Mouse (Mus musculus): ENCODE measurements around the gene Slc35g1.

Slc35g1 gene

DNA sequence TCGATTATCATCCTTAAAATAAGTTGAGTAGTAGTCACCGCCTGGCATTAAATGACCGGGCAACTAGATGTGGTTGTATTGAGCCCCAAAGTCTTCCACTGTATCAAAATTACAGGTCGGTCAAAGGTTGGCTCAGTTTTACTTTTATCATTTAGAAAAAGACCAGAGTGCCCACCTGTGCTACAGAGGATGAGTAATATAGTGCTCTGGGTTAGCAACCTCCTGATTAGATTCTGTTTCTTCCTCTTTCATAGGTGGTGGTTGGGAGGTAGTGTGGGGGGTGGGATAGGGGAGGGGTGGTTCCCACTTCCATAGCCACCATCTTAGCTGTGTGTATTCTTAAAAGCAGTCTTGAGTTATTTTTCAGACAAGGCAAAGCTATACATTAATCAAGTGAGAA lies 7.9 kb upstream of the Slc35g1 start:
- no peak for DNase-seq (ENCODE audit: low read depth, low spot score)

DNA sequence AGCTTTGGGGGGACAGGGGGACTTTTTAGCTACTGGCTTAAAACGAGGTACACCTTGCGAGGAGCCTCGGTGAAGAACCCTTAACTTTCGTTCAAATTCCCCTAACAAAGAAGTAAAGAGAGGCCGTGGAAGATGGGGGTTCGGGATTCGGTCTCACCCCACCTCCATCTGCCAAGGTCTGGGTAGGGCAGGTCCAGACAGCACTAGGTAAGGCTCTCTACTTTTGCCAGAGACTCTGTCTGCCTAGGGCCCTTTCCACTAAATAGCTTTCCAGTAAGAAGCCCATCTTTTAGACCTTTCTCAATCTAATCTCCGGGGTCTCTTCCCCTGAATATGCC lies 822 bp downstream of the Slc35g1 start:
- DNase-seq (ENCODE audit: low read depth, low spot score), result no peak

DNA sequence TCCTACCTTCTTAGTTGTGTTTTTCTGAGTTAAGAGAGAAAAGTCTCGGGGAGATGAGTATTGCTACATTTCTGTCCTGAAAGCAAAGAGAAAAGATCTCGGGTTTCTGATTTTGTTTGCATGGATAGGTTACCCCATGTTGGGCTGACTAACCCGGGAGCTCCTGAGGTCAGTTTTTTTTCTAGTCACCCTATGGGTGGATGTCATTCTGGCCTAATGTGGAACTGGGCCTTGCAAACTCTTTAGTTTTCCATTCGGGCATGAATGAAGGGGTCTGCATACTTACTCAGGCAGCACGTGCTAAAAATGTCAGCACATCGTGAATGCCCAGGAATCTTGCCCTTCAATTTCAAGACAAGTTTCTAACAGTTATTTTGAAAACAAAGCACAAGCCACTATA lies 1.2 kb downstream of the Slc35g1 start:
- DNase-seq (ENCODE audit: low read depth, low spot score), result no peak

DNA sequence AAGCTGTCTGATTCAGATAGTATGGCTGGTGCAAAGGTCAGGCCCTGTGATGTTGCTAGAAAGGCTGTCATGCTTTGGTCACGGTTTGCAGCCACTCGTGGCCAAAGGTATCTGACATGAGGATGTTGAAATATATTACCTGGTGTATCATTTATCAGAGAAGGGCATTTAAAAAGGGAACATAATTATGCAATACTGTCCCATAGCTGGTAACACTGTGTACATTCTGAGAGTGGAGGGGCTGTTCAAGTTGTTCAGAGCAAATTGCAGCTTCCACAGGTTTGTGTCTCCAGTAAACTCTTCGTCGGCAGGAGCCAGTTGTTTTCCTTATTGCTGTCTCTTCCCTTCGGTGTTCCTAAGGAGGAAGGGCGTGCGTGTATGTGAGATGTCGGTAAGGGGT lies 3.2 kb downstream of the Slc35g1 start:
- no peak for DNase-seq (ENCODE audit: low read depth, low spot score)

DNA sequence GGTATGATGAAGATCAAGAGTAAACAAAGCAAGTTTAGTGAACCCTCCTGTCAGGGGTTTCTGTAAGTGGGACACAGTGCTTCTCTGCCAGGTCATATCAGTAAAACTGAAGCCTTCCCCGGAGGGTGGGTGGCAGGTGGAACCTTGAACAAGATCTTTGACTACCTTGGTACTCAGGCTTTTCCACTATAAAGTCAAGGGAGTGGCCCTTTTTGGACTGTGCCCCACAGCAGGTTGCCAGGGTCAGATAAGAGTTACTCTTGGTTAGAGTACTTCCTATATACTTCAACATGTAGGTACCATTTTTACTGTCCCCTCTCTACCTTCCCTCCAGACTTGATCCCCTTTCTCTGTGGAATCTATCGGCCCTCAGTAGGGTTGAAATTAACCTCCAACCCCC lies 5.1 kb downstream of the Slc35g1 start:
- DNase-seq (ENCODE audit: low read depth, low spot score), result no peak

DNA sequence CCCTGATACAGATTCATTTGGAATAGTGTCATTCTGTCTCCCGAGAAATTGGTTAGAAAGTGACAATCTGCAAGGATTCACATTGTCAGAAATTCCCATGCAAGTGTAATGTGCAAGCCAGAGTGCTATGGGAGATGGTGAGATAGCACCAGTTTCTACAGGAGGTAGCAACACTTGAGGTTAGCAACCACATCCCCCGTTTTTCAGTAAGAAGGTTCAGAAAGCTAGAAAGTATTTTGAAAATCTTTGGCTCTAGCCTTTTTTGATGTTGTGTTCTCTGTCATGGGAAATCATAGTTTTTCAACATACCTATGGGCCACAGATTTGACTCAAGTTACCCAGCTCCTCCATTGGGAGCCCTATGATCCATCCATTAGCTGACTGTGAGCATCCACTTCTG lies 5.6 kb downstream of the Slc35g1 start:
- peak; percentile 6 for DNase-seq (ENCODE audit: low read depth, low spot score)

DNA sequence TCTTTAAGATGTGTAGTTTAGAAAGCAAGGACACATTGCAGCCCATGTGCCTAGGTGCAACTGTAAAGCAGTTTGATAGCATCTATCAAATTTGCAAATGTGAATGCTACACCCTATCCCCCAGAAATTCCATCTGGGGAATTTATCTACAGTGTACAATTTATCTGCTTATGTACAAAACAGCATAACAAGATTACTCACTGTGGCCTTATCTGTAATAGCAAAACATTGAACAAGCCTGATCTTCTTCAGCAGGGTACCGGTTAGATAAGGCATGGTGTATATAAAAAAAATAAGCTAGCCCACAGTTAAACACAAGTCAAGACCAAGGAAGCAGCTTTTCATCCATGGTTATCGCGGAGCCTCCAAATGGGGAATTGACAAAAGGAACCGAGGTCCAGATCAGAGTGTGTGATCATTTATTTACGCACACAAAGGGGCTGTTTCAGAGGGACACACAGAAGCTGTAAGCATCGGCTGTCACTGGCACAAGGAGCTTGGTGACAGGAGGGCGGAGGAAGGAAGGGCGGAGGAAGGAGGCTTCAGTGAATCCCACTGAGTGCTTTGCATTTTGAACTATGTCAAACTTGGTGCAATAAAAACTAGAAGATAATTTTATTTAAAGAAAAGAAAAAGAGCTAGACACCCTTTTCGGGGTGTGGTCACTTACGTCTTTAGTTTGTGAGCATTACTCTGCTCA lies 14.7 kb downstream of the Slc35g1 start:
- DNase-seq (ENCODE audit: low read depth, low spot score), result no peak

DNA sequence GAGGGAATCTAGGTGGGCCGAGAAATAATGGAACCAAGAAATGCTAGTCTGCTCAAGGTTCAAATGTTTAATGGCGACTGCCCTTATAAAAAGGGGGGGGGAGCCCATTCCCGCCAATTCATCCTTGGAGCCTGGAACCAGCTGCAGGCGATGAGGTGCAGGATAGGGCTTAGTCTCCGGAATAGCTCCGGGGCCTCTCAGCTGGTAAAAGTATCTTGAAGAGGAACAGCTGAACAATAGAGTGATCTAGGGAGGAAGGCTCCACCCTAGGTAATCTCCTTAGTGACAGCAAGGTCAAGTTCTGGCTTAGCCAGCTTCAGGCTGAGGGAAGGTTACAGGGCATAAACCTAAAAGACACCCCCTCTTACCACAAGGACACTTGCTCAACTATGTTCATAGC lies 18.1 kb downstream of the Slc35g1 start:
- DNase-seq (ENCODE audit: low read depth, low spot score), result no peak

DNA sequence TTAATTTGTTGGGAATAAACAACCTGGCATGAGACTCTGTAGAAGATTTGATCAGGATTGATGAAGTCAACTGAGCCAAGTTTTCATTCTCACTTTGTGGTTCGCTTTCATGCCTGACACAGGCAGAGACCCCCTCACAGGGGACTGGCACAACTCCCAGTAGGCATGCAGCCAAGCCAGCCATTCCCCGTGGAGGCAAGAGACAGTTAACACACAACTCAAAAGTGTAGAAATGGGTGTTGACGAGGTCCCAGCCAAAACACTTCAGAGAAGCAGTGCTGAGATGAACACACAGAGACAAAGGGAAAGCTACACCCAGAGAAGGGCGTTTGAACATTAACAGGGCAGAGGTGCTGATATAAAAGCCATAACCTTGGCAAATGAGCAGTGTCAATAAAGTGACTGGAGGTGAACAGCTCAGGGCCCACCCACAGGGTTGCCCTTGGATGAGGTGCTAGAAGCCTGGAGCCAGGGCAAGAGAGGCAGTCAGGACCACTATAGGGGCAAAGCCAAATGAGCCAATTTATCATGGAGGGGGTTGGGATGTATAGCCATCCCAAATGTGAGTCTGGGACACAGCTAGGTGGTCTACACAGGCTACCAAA lies 23.1 kb downstream of the Slc35g1 start:
- no peak for DNase-seq (ENCODE audit: low read depth, low spot score)

DNA sequence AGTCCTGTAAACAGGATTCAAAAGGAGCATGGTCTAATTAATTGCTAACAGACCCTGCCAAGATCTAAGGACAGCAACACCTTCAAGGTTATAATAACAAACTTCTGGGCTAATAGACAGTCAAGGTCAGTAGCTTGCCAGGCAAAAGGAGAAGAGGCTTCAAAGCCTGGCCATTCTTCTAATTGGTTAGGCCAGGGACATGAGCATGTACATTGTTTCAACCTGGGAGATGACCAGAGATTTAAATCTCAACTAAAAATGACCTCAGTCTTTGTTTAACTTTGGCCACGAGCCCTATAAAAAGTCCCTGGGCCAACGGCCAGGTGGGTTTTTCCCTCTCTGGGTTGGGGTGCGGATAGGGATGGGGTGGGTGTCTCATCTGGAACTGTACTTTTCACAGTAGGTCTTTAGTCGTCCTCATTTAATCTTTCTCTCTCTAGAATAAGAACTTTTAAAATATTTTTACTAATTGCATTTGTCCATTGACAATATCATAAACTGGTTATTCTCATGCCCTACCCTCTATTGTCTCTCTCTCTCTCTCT lies 25.0 kb downstream of the Slc35g1 start:
- no peak for DNase-seq (ENCODE audit: low read depth, low spot score)

DNA sequence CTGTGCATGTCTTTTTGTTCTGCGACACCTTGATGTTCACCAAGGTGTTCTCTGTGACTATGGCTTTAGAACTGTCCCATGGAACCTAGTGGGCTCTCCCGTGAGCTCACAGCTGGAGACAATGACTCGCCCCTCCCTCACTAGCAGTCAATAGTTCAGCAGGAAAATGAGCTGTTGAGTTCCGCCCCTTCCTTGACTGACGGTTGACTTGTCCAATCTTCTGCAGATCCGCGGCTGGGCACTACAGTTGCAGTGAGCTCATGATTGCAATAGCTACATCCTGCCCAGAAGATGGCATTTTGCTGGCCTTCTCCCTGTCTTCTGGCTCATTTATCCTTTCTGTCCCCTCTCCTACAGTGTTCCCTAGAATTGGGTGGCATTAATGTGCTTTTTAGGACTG lies 25.7 kb downstream of the Slc35g1 start:
- no peak for DNase-seq (ENCODE audit: low read depth, low spot score)

DNA sequence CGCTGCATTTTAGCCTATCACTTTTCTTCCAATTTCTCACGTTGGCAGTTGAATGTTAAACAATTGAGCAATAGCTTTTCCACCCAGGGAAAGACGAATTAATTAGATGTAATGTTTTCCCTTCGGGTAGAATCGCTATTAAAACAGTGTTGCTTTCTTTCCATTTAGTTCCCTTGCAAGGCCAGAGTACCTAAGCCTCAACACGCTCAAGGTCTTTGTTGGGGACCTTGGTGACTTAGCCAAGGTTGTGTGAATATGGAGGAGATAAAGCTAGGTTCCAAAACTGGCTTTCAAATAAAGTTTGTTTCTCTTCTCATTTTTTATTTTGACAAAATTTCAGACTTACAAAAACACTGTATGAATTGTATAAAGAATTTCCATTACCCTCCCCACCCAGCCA lies 27.1 kb downstream of the Slc35g1 start:
- no peak for DNase-seq (ENCODE audit: low read depth, low spot score)

DNA sequence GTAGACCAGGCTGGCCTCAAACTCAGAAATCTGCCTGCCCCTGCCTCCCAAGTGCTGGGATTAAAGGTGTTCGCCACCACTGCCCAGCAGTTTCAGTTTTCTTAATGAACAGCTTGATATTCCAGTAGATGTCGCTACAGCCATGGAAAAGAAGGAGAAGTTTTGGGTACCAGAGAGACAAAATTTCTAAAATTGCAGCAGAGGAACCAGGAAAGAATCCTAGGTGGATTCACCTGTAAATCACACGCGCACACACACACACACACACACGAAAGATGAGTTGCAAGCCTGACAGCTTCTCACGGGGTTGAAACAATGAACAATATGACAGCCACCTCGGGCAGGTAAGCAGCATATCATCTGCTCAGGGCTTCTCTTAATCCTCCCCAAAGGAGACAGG lies 28.1 kb downstream of the Slc35g1 start:
- DNase-seq (ENCODE audit: low read depth, low spot score), result peak; percentile 12

DNA sequence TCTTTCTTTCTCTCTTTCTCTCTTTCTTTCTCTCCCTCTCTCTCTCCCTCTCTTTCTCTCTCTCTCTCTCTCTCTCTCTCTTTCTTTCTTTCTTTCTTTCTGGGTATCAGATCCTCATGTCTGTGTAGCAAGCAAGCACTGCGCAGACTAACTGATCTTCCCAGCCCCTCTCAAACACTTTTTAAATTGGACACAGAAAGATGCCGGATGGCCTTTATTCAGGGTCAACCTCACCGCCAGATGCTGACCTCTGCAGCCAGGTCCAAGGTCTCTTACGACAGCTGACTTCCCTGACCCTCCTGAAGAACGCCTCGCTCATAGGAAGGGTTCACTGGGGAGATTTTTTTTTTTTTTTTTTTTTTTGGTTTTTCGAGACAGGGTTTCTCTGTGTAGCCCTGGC lies 28.8 kb downstream of the Slc35g1 start:
- no peak for DNase-seq (ENCODE audit: low read depth, low spot score)

DNA sequence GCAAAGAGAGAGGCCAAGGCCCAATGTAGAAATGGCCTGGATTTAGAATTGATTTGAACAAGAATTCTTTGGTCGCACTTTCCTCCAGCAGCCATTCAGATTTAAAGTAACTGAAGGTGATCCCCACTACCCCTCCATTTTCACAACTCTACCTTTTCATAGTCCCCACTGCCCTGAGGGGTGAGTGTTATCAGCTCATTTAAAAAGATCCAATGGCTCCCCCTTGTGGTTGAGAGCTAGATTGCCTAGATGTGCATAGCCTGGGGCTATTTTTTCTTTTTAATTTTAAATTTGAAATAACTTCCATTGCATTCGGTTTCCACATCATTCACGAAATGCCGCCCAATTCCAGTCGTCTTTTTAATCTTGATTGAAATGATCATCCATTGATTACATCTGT lies 33.5 kb downstream of the Slc35g1 start:
- no peak for DNase-seq (ENCODE audit: low read depth, low spot score)

DNA sequence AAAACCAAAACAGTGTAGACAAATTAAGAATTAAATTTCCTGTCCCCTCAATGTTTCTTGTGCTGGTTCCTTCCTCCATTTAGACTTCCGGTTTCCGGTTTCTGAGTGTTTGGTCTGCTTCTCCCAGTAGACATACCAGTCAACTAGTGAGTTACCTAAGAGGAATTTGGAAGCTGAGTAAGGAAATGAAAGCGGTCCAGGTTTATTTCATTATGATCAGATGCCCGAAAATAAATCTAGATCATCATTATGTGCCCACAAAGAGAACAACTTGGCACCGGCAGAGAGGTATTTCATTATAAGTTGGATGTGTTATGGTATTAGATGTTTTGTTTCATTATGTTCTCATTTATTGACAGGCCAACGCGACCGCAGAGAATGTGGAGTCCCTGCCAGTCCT lies 34.7 kb downstream of the Slc35g1 start:
- DNase-seq (ENCODE audit: low read depth, low spot score), result no peak

DNA sequence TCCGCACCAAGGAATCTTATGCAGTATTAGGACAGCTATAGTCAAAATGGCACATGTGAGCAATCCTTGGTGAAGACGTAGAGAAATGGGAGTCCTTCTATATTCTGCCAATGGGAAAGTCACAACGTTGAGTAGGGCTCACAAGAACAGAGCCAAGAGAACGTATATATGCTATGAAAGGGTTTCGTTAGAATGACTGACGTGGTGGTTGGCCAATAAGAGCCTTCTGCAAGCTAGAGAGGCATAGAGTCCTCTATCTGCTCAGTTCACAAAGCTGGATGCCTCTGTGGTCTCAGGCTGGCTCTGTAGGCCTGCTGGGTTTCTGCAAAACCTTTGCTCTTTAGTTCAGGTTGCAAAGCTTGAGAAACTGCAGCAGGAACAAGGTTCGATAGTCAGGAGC lies 35.5 kb downstream of the Slc35g1 start:
- DNase-seq (ENCODE audit: low read depth, low spot score), result no peak

DNA sequence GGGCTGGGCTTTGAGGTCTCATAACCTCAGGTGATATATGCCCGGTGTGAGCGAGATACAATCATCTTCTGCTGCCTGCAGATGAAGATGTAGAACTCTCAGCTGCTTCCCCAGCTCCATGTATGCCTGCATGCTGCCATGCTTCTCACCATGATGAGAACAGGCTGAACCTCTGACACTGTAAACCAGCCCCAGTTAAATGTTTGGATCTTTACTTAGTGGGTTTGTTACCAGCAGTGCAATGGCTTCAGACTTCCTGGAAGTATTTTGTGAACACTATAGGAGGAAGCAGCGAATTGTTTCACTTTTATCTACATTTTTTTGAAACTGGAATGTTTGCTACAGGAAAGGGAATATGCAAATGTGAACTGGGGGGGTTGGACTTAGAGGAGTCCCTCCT lies 36.2 kb downstream of the Slc35g1 start:
- DNase-seq (ENCODE audit: low read depth, low spot score), result no peak

DNA sequence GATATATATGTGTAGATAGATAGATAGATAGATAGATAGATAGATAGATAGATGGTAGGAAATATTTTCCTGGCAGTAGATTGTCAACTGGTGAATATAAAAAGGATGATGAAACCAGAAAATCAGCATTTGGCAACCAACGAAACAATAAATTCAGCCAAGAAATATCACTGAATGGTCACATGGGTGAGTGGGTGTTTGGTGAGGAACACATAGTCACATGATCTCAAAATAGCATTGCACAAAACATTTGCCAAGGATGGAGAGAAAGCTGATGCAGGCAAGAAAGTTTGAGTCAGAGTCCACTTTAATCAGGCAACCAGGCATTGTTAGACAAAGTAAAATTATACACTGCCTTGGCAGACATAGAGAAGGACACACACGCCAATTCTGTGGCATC lies 37.6 kb downstream of the Slc35g1 start:
- DNase-seq (ENCODE audit: low read depth, low spot score), result peak; percentile 43

DNA sequence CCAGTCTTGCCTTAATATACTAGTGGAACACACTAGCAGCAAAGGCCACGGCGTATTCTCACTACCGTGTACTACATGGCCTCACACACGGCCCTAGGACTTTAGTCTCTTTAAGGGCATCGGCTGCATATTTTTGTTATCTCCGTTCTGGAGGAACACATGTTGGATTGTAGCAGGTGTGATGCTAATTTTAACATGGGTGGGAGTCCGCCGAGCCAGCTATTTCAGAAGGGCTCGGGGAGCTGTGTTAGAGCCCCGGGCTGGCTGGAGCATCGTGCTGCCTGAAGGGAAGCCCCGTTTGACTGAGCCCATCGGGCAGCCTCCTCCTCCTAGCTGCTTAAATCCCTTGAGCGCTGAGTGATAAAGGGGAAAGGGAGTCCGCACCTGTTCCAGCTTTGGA lies 39.4 kb downstream of the Slc35g1 start:
- no peak for DNase-seq (ENCODE audit: low read depth, low spot score)

DNA sequence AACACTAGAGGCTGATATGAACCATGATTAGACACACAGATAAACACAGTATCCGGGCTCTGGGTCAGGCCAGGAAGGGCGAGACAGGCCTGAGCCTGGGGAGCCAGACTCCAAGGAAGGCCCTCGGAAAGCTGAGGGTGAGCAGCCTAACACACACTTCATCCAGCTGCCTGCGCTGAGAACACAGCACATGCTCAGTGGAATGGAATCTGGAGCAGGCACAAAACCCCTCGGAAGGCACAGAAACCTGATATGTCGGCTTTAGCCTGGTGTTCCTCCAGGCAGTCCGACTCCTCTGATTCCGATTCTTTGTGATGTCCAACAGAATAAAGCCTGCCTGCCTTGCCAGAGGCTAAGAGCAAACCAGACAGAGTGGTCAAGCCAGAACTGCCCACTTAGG lies 46.1 kb downstream of the Slc35g1 start:
- DNase-seq (ENCODE audit: low read depth, low spot score), result no peak

DNA sequence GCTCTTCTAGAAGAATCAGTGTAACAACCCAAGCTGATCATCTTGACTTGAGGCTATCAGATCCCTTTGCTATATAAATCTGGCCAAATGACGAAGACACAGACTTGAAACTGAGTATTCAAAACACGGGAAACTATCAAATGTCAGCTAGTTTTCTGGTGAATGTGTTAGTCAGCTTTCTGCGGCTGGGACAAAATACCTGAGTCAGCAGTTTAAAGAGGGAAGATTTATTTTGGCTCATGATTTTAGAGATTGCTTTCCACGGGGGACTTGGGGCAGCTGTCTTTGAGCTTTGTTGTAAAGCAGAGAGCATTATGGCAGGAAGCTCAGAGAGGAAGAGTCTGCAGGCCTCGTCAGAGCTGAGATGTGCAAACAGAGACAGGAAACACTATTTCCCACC lies 50.0 kb downstream of the Slc35g1 start:
- DNase-seq (ENCODE audit: low read depth, low spot score), result no peak
